Mouse (Mus musculus): ENCODE results near the gene Moxd1. TPM values are rescaled to one million over a fixed set of nuclear protein-coding genes. Genes with fewer than 3 reads are reported as not detected.

Moxd1 gene
- polyA plus RNA-seq, 1 experiment: 2.0 TPM

DNA sequence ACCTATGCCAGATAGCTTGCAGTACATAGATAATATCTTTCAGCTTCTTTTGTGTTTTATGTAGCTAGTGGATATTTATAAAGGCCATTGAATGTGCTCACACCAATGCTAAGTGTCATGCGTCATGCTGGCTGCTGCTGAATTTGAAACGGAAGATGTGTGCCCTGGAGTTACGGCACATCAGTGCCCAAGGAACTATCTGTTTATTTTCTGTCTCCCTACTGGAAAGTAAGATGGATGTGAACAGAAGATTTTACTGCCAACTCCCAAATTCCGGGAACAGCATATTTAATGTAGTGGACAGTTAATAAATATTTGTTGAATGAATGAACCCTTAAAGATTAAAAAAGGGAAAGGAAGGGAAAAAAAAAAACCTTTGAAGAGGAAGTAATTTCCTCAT, 119.8 kb downstream of the Moxd1 start:
- DNase-seq (ENCODE audit: low read depth, low spot score): no peak

More for the DNA sequence above, 119.8 kb downstream of the Moxd1 start:
- WGBS: 62% methylated on average over 4 of the region's 4 CpGs

Other genes with a start within 250 kb of the Moxd1 start
- gene Taar6, start 237.9 kb upstream of the Moxd1 start, polyA plus RNA-seq (2012; rRNA removed): not detected in 2 replicates
- not detected in 2 replicates for gene Taar7a, start 230.0 kb upstream of the Moxd1 start, polyA plus RNA-seq (2012; rRNA removed)
- not detected in 2 replicates for gene Taar7b, start 223.6 kb upstream of the Moxd1 start, polyA plus RNA-seq (2012; rRNA removed)
- not detected in 2 replicates for gene Taar7d, start 196.3 kb upstream of the Moxd1 start, polyA plus RNA-seq (2012; rRNA removed)
- not detected in 2 replicates for gene Taar7e, start 185.9 kb upstream of the Moxd1 start, polyA plus RNA-seq (2012; rRNA removed)
- not detected in 2 replicates for gene Taar7f, start 174.0 kb upstream of the Moxd1 start, polyA plus RNA-seq (2012; rRNA removed)
- gene Taar8a, start 147.0 kb upstream of the Moxd1 start, polyA plus RNA-seq (2012; rRNA removed): not detected in 2 replicates
- gene Taar8b, start 131.2 kb upstream of the Moxd1 start, polyA plus RNA-seq (2012; rRNA removed): not detected in 2 replicates
- not detected in 2 replicates for gene Taar8c, start 121.6 kb upstream of the Moxd1 start, polyA plus RNA-seq (2012; rRNA removed)
- not detected in 2 replicates for gene Taar9, start 114.0 kb upstream of the Moxd1 start, polyA plus RNA-seq (2012; rRNA removed)
- 71.2 and 112 TPM in 2 replicates for gene Stx7, start 74.2 kb upstream of the Moxd1 start, polyA plus RNA-seq (2012; rRNA removed)